In the genomic region with DNA sequence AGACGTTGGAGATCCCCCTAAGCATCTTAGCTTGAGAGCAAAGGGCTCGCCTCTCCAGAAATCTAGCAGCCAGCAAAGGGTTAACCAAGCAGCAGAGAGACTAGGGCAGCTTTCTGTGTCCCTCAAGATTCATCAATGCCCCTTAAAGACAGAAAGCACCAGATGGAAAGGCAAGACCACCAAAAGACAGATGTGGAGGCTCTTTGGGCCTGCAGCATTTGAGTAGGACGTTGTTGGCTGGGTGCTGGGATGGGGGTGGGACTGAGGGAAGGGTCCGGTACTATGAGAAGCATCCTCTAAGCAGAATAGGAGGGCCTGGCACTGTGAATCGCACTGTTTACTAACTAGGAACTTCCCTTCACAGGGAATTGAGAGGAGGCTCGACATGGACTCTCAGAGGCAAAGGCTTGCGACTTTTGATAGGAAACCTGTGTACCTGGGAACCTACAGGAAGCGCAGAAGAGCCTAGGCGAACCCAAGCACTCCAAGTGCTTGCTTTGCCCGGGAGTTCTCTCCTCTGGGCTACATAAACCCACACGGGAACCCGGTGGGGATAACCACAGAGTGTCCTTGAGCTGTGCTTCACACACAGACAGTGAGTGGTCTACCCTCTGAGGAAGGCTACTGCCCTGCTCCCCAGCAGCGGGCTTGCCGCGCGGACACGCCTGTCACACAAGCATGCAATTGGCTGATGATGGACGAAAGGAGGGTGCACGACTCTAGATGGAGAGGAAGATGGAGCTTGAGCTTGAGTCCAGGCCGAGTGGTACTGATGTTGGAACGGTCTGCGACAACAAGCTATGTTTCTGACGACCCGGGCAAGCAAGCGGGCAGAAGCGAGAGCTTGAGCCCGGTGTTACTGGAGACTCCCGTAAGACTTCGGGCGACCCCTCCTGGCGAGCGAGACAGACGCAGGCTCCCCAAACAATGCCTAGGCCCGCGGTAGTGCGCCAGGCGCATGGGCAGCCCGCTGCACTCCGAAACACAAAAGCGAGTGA, we compare ENCODE assay signal across 8 mouse cellular contexts. TPM values are rescaled to one million over a fixed set of nuclear protein-coding genes. Genes with fewer than 3 reads are reported as not detected.
A peak's percentile ranks its signal among the peaks of the same experiment; 100 is the strongest.
DNase-seq lines count a peak whose midpoint lies in the region; ATAC-seq and TF ChIP-seq lines count a peak whose summit lies in the region.

No protein-coding gene starts in this region.

- peak overlapping the region; percentile 43; the same call in 1 of the 2 replicates for H3K9ac ChIP-seq in hindbrain, postnatal 0 days (replicated peaks; ENCODE audit: low read length)

- TF ChIP-seq CTCF in cortical plate, adult 2 months (IDR thresholded peaks at IDR 0.05; ENCODE audit: extremely low read depth, insufficient read depth, low read length) = peak; percentile 46
- TF ChIP-seq CTCF in hindbrain, postnatal 0 days (IDR thresholded peaks at IDR 0.05; ENCODE audit: low read depth) = peak; percentile 88

- H3K27me3 ChIP-seq in hindbrain, postnatal 0 days (ENCODE audit: insufficient read depth, low read length) = 0 out of 2 replicates have a peak, but pooled peaks cover 8% of the 10 kb centered on the region

- no peaks in the 10 kb centered on the region for H3K36me3 ChIP-seq in hindbrain, postnatal 0 days (ENCODE audit: insufficient read depth, low read length)

- no peak for TF ChIP-seq POLR2A in cortical plate, adult 2 months (IDR thresholded peaks at IDR 0.05; ENCODE audit: extremely low read depth, insufficient read depth, low read length)

- 6% methylated on average over 40 of the region's 40 CpGs for WGBS in hindbrain, postnatal 0 days

- H3K4me2 ChIP-seq in hindbrain, postnatal 0 days (ENCODE audit: low read depth, low read length) = peak overlapping the region; percentile 76

- no peaks in the 10 kb centered on the region for H3K4me1 ChIP-seq in cortical plate, adult 2 months (ENCODE audit: control insufficient read depth, insufficient read depth, low read length)
- 0 out of 2 replicates have a peak, but pooled peaks cover 5% of the 10 kb centered on the region for H3K4me1 ChIP-seq in hindbrain, postnatal 0 days (ENCODE audit: insufficient read depth, low read length)

- peak; percentile 87 for DNase-seq in R1 (ENCODE audit: low read depth, low spot score)
- peak; percentile 84 for DNase-seq in gastrocnemius, postnatal 10 days
- peak; percentile 94 for DNase-seq in hindbrain, postnatal 0 days (ENCODE audit: low spot score)
- DNase-seq in left cerebral cortex, adult 11 months (ENCODE audit: low spot score) = peak; percentile 26
- DNase-seq in lung, postnatal 14 days = peak; percentile 80
- peak; percentile 92 for DNase-seq in retina, embryonic 14.5 days (ENCODE audit: low spot score)
- peak; percentile 63 to 75 for DNase-seq in urinary bladder, adult 18-20 months (ENCODE audit: low spot score in 2 of 2)

- peak overlapping the region; percentile 39 for H3K4me3 ChIP-seq in cortical plate, adult 2 months (ENCODE audit: insufficient read depth, low read length)
- H3K4me3 ChIP-seq in hindbrain, postnatal 0 days (ENCODE audit: low read length) = peak overlapping the region; percentile 38

- ATAC-seq in hindbrain, postnatal 0 days = peak; percentile 86

- no peaks in the 10 kb centered on the region for H3K9me3 ChIP-seq in hindbrain, postnatal 0 days (ENCODE audit: low read length)

- H3K27ac ChIP-seq in cortical plate, adult 2 months (ENCODE audit: insufficient read depth, low read length) = no peak overlapping the region
- H3K27ac ChIP-seq in hindbrain, postnatal 0 days = no peak overlapping the region

RNA-seq across cellular contexts. Expression of a gene that starts 2.3 kb away (rescaled TPM):
- 2.4 and 3.6 TPM in 2 replicates for polyA plus RNA-seq in cortical plate, adult 2 months (2012; rRNA removed)
- total RNA-seq in gastrocnemius, postnatal 10 days (2021) = 10 to 100 TPM; 19.2 to 19.4 TPM
- total RNA-seq in hindbrain, postnatal 0 days (2014; rRNA removed) = 44.5 and 76.9 TPM in 2 replicates
- polyA plus RNA-seq in hindbrain, postnatal 0 days (2015; fragmentation: Nextera tagmentation; extraction: Ambion mirVana) = 38.0 and 38.4 TPM in 2 replicates

Comparison
In these comparisons a context has a peak if more than half of its experiments do, and no peak if none do; other contexts are left out.
1. DNase-seq: peak in every context shown above with its lines; median percentile 94 in hindbrain, postnatal 0 days; 92 in retina, embryonic 14.5 days; 87 in R1; 84 in gastrocnemius, postnatal 10 days; 80 in lung, postnatal 14 days; 69 in urinary bladder, adult 18-20 months; 26 in left cerebral cortex, adult 11 months.